Comparison of ENCODE assay signal across 9 mouse cellular contexts in genomic region chr9:31266013-31266659, GRCm38 (mm10). TPM values are rescaled to one million over a fixed set of nuclear protein-coding genes. Genes with fewer than 3 reads are reported as not detected.
A peak's percentile ranks its signal among the peaks of the same experiment; 100 is the strongest.
DNase-seq lines count a peak whose midpoint lies in the region; ATAC-seq and TF ChIP-seq lines count a peak whose summit lies in the region.
"Had no signal": no experiment of that assay in that cellular context is flagged by ENCODE, and none has a peak within 500 bp of the region (broad histone marks: within the 10 kb centered on the region; RNA-seq: fewer than 3 reads in every experiment).

No protein-coding gene starts in this region.

- H3K4me1 ChIP-seq in hindbrain, embryonic 12.5 days: peaks cover 3% of the 10 kb centered on the region; the same call in 1 of the 2 replicates
- H3K4me1 ChIP-seq in midbrain, postnatal 0 days (ENCODE audit: insufficient read depth, low read length): no peaks in the 10 kb centered on the region
- H3K4me1 ChIP-seq in thymus, adult 2 months (replicated peaks; ENCODE audit: control insufficient read depth, insufficient read depth, low read length): no peaks in the 10 kb centered on the region

- no peak overlapping the region for H3K4me2 ChIP-seq in hindbrain, embryonic 12.5 days (replicated peaks)
- H3K4me2 ChIP-seq in midbrain, postnatal 0 days (ENCODE audit: low read depth, low read length, poor library complexity, severe bottlenecking): no peak overlapping the region
- H3K4me2 ChIP-seq: liver, embryonic 15.5 days had no signal

- H3K9me3 ChIP-seq in hindbrain, embryonic 12.5 days (replicated peaks): no peaks in the 10 kb centered on the region
- H3K9me3 ChIP-seq in midbrain, postnatal 0 days (ENCODE audit: low read length): no peaks in the 10 kb centered on the region
- H3K9me3 ChIP-seq: liver, embryonic 15.5 days had no signal

- WGBS in hindbrain, embryonic 12.5 days: 67% methylated on average over 5 of the region's 5 CpGs
- 55% methylated on average over 5 of the region's 5 CpGs for WGBS in midbrain, postnatal 0 days
- 13% methylated on average over 5 of the region's 5 CpGs for WGBS in thymus, adult 2 months

- no peaks in the 10 kb centered on the region for H3K36me3 ChIP-seq in hindbrain, embryonic 12.5 days
- H3K36me3 ChIP-seq in midbrain, postnatal 0 days (ENCODE audit: insufficient read depth, low read length): no peaks in the 10 kb centered on the region
- H3K36me3 ChIP-seq in thymus, adult 2 months (ENCODE audit: control insufficient read depth, insufficient read depth, low read length): no peaks in the 10 kb centered on the region
- H3K36me3 ChIP-seq: liver, embryonic 15.5 days had no signal

- H3K27me3 ChIP-seq in hindbrain, embryonic 12.5 days: no peaks in the 10 kb centered on the region
- no peaks in the 10 kb centered on the region for H3K27me3 ChIP-seq in midbrain, postnatal 0 days (ENCODE audit: insufficient read depth, low read length)
- no peaks in the 10 kb centered on the region for H3K27me3 ChIP-seq in thymus, adult 2 months (ENCODE audit: control insufficient read depth, insufficient read depth, low read length)
- H3K27me3 ChIP-seq: liver, embryonic 15.5 days had no signal

- H3K9ac ChIP-seq in hindbrain, embryonic 12.5 days: no peak overlapping the region
- H3K9ac ChIP-seq in midbrain, postnatal 0 days (replicated peaks; ENCODE audit: low read length, poor library complexity, severe bottlenecking): no peak overlapping the region
- H3K9ac ChIP-seq: liver, embryonic 15.5 days had no signal

- no peak for TF ChIP-seq CTCF in midbrain, postnatal 0 days (IDR thresholded peaks at IDR 0.05)
- no peak for TF ChIP-seq CTCF in thymus, adult 2 months (IDR thresholded peaks at IDR 0.05; ENCODE audit: borderline replicate concordance, control insufficient read depth, extremely low read depth, insufficient read depth, low read length, poor library complexity)

- DNase-seq in left cerebral cortex, postnatal 14 days (ENCODE audit: low spot score in 2 of 2): peak; percentile 45 to 65
- no peak for DNase-seq in left cerebral cortex, postnatal 4 days
- peak; percentile 45 for DNase-seq in brain, embryonic 18.5 days (ENCODE audit: low read depth, low spot score)
- peak; percentile 76 for DNase-seq in midbrain, postnatal 0 days (ENCODE audit: low spot score)
- DNase-seq in thymus, adult 18-20 months: no peak
- DNase-seq in adrenal gland, adult 8-10 months: no peak
- no peak for DNase-seq in thymus, adult 2 months

- intact Hi-C loops in left cerebral cortex, postnatal 14 days (cut with DNase I): no loop called here
- intact Hi-C loops in left cerebral cortex, postnatal 4 days (cut with DNase I): no loop called here

- no peak for TF ChIP-seq POLR2A in thymus, adult 2 months (IDR thresholded peaks at IDR 0.05; ENCODE audit: control insufficient read depth, extremely low read depth, insufficient read depth, low read length, poor library complexity)

- no peak for ATAC-seq in hindbrain, embryonic 12.5 days (ENCODE audit: low FRiP score)
- no peak for ATAC-seq in midbrain, postnatal 0 days (ENCODE audit: low FRiP score)

- H3K4me3 ChIP-seq in hindbrain, embryonic 12.5 days: no peak overlapping the region
- no peak overlapping the region for H3K4me3 ChIP-seq in midbrain, postnatal 0 days (ENCODE audit: low read depth, low read length)
- H3K4me3 ChIP-seq in thymus, adult 2 months (ENCODE audit: control insufficient read depth, insufficient read depth, low read length): no peak overlapping the region
- H3K4me3 ChIP-seq: liver, embryonic 15.5 days had no signal

- H3K27ac ChIP-seq in hindbrain, embryonic 12.5 days: peak overlapping the region; percentile 62
- no peak overlapping the region for H3K27ac ChIP-seq in midbrain, postnatal 0 days (ENCODE audit: low read depth, low read length)
- no peak overlapping the region for H3K27ac ChIP-seq in thymus, adult 2 months (ENCODE audit: control insufficient read depth, insufficient read depth, low read length)
- H3K27ac ChIP-seq: liver, embryonic 15.5 days had no signal

RNA-seq across cellular contexts. Expression of gene Prdm10, which starts 14.2 kb away (rescaled TPM):
- 10 to 100 TPM; 17.3 to 21.2 TPM for total RNA-seq in left cerebral cortex, postnatal 14 days (2021)
- 10 to 100 TPM; 26.0 to 27.0 TPM for total RNA-seq in left cerebral cortex, postnatal 4 days (2021)
- polyA plus RNA-seq in hindbrain, embryonic 12.5 days (2016; fragmentation: Nextera tagmentation; extraction: Ambion mirVana): 8.7 and 9.1 TPM in 2 replicates
- total RNA-seq in midbrain, postnatal 0 days (2014; rRNA removed): 14.8 and 17.3 TPM in 2 replicates
- polyA plus RNA-seq in midbrain, postnatal 0 days (2015; fragmentation: Nextera tagmentation; extraction: Ambion mirVana): 4.6 and 5.0 TPM in 2 replicates
- 10 to 100 TPM in 3 of 4 experiments, 1 to 10 TPM in 1; 7.9 to 10.8 (median 10.5) TPM for total RNA-seq in adrenal gland, adult 8-10 months (2022)
- 21.8 and 27.3 TPM in 2 replicates for polyA plus RNA-seq in thymus, adult 2 months (2012; rRNA removed)

RNA-seq across cellular contexts. Expression of gene Aplp2, which starts 54.5 kb away (rescaled TPM):
- total RNA-seq in left cerebral cortex, postnatal 14 days (2021): 100 to 1,000 TPM; 496 to 530 TPM
- total RNA-seq in left cerebral cortex, postnatal 4 days (2021): 100 to 1,000 TPM; 305 to 324 TPM
- polyA plus RNA-seq in hindbrain, embryonic 12.5 days (2016; fragmentation: Nextera tagmentation; extraction: Ambion mirVana): 289 and 297 TPM in 2 replicates
- total RNA-seq in midbrain, postnatal 0 days (2014; rRNA removed): 379 and 425 TPM in 2 replicates
- 406 and 441 TPM in 2 replicates for polyA plus RNA-seq in midbrain, postnatal 0 days (2015; fragmentation: Nextera tagmentation; extraction: Ambion mirVana)
- total RNA-seq in adrenal gland, adult 8-10 months (2022): 100 to 1,000 TPM; 633 to 794 (median 714) TPM
- 163 and 188 TPM in 2 replicates for polyA plus RNA-seq in thymus, adult 2 months (2012; rRNA removed)

Comparison
In these comparisons a context has a peak if more than half of its experiments do, and no peak if none do; other contexts are left out.
1. DNase-seq: peak in left cerebral cortex, postnatal 14 days (2 of 2), brain, embryonic 18.5 days (single experiment) and midbrain, postnatal 0 days (single experiment); none in left cerebral cortex, postnatal 4 days (single experiment), thymus, adult 18-20 months (0 of 2), adrenal gland, adult 8-10 months (single experiment) and thymus, adult 2 months (single experiment).